Mouse (Mus musculus) left cerebral cortex, postnatal 10 days (tissue): ENCODE measurements at regions not wholly inside any gene's neighbourhood (a gene's known extent, or its start where the extent isn't known, plus 50 kb on each side); places are given as distances from the start of the nearest gene placed in this dataset.

Source experiments
- DNase-seq, 2 experiments: peaks; one replicate each; pipeline ENCODE4 v3.0.0; 2021 to 2022; ENCODE audit warnings: low spot score in 2 of 2, mixed read lengths in 1 of 2; ENCODE audit errors: extremely low spot score in 1 of 2
- intact Hi-C: fragments of 180-260 bp; cut with DNase I; formaldehyde crosslinking; loops from one replicate; pipeline ENCODE4 v1.15.1; 2025

DNA sequence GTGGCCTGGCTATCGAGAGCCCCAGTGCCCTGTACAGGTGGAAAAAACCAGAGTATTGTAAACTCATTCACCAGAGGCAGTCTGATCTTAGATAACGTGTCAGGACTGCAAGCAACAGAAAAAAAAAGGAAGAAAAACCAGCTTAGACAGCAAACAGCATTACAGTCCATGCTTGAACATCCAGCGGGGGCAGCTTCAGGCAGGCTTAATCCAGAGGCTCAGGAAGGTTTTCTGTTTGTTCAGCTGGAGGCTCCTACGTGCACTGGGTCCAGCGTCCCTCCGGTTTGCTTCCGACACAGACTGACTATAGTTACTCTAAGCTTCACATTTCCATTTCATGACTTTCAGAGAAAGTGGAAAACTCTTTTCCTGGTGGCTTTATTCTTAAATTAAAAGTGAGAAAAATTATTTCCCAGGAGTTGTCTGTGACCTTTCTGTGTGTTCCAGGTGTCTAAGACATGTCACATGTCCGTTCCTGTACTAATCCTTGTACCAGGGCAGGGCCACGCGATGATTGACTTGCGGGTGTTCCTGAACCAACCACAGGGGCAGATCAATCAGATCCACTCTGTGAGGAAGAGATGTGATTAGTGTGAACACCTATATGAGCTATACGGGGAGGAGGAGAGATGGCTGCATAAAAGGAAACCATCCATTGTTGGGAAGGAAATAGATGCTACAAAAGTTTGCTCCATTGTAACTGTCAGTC, 144.4 kb upstream of the Fam241a start:
- intact Hi-C loops = no loop called here

DNA sequence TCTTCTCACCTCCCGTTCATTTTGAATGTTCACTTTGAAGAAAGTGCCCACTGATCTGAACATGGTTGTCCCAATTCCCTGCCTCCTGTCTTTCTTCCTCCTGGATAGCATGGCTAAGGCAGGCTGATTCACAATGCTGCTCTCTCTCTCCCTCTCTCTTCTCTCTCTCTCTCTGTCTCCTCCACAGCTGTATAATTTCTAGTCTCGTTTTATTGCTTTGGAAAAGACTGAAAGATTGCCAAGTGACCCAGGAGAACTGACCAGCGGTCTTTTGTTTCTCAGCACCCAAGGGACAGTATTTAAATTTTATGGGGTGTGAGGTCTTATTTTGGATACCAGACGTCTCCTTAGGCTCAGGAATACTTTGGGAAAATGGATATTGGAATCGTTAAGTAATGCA, 143.1 kb upstream of the Fam241a start:
- no peak for DNase-seq
- intact Hi-C loops = no loop called here

More for the DNA sequence above, 144.4 kb upstream of the Fam241a start:
- peak in 1 of 2 experiments; percentile 22 for DNase-seq

DNA sequence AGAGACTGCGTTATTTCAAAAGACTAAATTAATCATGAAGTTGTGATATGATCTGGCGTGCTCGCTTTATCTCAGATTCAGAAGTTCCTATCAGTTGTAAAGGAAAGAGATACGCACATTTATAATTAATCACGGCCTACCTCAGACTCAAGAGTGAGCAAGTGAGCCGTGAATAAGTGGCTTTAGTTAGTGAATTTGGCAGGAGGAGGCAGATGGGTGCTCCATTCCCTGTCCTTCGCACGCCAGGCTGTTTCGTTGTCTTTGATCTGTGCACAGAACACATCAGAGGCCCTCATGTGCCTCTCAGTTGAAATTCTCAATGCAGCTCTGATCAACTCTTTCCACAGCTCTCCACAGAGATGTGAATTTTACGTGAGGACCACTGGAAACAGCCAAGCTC, 140.4 kb upstream of the Fam241a start:
- intact Hi-C loops = no loop called here

DNA sequence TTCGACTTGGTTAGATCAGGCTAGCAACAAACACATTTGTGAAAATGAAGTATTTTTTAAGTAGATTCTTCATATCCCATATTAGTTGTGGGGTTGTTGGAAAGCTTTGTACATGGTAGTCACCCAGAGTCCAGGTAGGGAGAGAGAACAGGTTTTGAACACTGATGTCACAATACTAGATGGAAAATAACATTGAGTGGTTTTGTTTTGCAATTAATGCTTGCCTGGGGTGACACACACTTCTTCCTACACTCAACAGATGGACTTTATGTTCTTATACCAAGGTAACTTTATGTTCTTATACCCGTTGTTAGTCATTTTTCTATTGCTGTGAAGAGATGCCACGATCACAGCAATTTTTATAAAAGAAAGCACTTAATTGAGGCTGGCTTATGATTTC, 134.2 kb upstream of the Fam241a start:
- intact Hi-C loops = no loop called here

More for the DNA sequence above, 140.4 kb upstream of the Fam241a start:
- DNase-seq = no peak

DNA sequence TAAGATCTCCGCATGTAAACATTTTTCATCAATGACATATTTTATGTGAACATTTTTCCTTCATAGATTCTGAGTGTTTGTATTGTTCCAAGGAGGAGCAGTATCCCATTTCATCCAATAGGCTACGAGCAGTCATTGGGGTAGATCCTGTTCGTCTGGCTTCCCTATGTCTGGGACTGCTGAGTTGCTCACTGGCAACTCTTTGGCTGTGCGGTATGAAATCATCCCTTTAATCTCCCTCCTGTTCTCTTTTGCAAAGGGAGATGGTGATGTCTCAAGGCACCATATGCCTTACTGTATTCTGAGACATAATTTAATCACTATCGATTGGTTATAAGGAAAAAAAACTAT, 133.4 kb upstream of the Fam241a start:
- DNase-seq = no peak
- intact Hi-C loops = no loop called here

More for the DNA sequence above, 134.2 kb upstream of the Fam241a start:
- no peak for DNase-seq

DNA sequence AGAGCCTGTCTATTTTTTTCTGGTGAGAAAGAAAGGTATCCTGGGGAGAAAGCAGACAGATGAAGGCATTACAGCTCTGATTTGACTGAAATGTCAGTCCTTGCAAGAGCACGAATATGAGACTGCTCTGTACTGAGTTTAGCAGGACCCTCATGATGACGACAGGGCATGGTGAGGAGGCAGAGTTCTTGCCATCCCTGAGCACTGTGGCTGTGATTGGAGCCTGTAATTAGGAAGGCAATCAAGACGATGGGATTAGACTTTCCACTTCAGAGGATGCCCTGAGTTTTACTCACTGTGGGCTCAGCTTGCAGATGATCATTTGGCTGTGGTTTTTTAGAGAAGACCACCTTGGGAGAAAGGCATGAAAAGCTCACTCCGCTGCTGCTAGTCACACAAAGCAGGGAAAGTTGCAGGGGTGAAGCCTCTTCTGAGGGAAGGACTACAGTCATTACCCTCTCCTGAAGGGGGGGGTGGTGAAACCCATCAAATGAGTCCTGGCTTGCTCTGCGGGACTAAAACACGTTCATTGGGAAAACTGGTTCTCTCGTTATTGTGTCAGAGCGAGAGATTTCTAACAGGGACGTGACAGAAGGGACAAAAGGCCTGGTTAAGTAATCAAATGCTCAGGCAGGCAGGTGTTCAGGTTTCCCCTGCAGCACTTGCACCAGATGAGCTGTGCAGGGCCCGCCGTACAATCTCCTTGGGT, 132.9 kb upstream of the Fam241a start:
- intact Hi-C loops = no loop called here
- DNase-seq = no peak

DNA sequence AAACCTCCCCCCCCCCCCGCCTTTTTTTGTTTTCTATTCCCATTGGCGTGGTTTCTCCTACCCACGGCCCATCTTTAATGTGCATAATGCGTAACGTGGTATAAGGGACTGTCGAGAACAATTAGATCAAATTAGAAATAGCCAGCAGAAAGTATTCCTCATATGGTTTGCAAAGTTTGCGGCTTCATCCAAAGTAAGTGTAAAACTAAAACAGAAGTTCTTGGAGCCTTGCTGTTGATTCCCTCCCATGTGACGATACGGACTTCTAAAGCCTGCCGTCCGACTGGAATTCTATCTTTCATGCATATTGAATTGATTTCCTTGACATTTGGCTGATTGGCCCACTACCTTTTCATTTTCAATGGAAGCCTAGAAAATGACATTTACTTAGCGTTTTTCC, 128.7 kb upstream of the Fam241a start:
- intact Hi-C loops = no loop called here
- no peak for DNase-seq

DNA sequence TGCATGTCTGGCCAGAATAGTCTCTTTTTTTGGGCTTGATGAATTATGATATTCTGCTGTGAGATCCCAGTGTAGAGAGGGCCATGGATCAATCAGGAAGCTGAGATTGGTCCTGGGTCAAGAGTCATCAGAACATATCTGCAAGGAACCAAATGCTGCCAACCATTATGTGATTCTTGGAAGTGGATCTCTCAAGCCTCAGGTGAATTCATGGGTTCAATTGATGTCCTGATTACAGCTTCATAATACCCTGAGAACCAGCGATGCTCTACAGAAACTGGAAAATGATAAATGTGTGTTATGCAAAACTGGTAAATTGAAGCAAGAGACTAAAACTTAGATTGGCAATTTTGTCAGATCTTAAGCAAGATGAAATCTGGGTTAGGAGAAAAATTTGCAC, 118.8 kb upstream of the Fam241a start:
- intact Hi-C loops = no loop called here

DNA sequence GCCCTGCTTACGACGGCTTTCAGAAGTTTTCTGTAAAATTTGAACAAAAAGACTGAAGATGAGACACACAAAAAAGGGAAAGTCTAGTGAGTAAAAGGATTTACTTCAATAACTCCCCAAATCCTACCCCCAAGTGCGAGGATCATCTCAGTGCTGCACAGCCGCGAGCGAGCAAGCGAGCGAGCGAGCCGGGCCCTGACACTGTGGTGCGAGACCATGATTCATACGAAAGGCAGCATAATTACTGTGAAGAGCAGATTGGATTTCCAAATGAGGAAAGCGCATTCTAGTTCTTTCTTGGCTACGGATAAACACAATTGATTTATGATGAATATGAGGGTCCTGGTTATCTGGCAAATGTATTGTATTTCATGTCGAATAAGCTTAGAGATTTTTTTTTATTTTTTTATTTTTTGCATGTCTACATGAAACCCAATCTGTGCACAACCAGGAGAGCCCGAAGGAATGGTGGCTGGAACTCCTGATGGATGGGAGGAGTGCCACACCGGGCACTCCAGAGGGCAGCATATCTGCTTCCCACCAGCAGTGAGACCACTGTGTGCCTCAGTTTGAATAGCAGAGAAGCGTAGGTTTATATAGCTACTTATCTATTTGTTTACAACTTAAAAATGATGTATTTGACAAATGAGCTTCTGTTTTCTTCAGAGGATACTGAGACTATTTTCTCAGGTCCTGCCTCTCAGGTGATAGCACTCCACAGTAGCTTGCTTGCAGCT, 106.9 kb upstream of the Fam241a start:
- no peak for DNase-seq
- intact Hi-C loops = loop anchor here (2.0 kb wide), 1 partner anchor 334 kb away; no protein-coding TSS in a partner anchor

More for the DNA sequence above, 118.8 kb upstream of the Fam241a start:
- DNase-seq = no peak

DNA sequence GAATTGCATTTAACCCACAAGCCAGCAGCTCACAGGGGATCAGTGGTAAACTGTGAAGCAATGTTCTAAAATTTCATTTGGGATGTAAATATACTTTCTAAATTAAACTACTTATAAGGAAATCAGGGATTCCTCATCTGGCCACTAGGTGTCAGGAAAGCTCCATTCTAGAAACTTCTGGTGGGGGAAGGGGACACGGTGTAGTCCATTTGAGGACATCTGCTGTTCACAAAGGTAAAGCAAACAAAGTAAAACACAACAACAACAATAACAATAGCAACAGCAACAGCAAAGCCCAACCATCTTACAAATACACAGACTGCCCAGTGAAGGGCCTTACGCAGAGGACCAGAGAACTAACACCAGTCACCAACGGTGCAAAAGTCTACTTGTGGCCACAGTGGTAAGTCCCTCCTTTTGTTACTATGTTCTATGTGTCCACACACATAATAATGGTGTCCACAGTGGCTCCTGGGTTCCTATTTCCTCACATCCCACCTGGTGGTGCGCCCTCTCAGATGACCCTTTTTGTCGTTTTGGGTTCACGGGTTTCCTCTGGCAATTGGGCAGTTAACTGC, 105.9 kb upstream of the Fam241a start:
- intact Hi-C loops = loop anchor here (2.0 kb wide), 1 partner anchor 335 kb away; no protein-coding TSS in a partner anchor
- DNase-seq = peak; percentile 21 to 49

DNA sequence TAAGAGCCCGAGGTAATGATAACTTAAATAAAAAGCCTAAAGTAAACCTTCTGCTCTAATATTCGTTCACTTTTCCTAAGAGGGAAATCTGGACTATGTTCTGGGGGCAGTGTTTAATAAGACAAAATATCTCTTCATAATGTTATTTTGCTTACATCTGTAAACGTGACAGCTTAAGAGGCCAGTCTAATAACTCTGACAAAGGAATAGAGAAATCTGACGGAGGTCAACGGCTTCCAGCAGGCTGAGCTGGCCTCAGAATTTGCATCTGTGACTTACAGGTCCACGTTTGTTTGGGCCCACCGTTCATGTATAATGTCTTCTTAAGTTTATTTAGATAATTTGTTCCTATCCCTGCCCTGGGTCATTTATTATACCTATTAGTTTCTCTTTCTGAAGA, 99.6 kb upstream of the Fam241a start:
- no peak for DNase-seq
- intact Hi-C loops = no loop called here

DNA sequence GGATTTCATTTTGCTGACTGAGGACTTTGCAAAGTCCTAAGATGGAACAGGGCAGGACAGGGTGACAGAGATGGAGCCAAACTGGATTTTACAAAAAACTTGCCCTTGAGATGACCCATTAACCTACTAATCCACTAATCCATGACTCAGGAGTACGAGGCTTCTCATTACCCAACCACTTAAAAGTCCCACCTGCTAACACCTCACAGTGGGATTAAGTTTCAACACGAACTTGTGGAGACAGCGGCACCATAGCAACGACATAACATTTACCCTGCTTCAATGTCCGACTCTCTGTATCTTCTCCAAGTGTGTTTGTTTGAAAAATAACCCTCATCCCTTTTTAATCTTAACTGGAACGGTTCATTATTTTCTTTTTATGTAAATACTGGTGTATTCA, 91.5 kb upstream of the Fam241a start:
- no peak for DNase-seq
- intact Hi-C loops = no loop called here

DNA sequence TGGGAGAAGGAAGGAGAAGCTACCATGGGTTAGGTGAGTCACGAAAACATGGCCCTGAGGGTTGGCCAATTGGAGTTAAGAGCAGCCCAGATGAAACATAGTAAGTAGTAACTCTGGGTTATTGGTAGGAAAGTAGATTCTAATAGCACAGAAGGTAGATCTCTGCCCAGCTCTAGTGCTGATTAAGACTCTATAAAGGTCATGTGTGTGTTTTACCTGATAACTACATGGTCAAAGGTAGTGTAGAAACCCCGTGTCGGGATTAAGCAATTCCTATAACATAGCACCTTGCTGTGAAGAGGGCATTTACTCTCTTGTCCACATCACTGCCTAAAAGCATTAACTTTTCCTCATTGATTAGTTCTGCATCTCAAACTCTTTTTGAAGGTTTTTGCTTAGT, 89.0 kb upstream of the Fam241a start:
- no peak for DNase-seq
- intact Hi-C loops = no loop called here

DNA sequence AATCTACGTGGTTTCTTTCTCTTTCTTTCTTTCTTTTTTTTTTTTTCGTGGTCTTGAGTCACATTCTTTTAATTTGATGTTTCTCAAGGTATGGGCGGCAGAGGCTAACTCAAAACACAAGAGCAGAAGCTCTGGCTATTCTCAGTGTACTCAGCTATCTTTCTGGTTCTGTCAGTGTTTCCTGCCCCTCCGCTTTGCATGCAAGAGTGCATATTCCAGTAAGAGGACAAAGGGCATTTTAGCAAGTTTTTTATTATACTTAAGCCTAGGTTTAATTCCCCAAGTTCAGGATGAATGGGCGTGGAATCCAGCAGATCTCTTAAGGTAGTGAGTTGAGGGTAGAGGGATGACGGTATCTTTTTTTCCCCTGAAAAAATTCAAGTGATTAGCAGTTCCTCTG, 81.1 kb upstream of the Fam241a start:
- intact Hi-C loops = no loop called here
- DNase-seq = no peak

DNA sequence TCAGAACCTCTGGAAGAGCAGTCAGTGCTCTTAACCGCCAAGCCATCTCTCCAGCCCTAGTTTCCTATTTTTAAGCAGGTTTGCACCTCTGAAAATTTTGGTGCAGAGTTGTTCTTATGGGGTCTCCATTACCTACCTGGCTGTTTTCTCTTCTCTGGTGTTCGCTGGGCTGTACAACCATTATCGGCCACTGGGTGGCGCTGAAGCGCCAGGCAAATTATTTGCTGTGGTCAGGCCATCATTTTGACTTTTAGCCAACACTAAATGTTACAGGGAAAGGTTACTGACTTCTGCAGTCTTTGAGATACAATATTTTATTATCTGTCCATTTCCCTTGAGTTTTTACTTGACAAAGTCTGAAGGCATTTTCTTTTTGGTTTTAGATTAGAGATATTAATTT, 74.8 kb upstream of the Fam241a start:
- peak in 1 of 2 experiments; percentile 63 for DNase-seq
- intact Hi-C loops = no loop called here

DNA sequence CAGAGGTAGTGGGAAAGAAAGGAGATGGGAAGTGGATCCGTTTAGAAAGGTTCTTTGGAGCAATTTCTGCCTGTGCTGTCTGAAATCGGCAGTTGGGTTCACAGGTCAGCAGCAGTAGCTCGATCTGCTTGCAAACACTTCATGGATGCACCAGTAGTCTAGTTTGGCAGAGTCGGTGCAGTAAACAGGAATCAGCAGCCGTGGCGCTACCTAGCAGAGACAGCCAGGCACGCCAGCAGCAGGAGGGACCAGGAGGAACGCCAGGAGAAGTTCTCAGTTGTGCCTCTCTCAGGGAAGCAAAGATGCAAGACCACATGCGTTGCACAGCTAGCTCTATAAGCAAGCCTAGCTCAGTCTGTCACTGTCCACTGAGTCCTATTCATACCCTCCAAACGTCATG, 71.0 kb upstream of the Fam241a start:
- no peak for DNase-seq
- intact Hi-C loops = no loop called here

DNA sequence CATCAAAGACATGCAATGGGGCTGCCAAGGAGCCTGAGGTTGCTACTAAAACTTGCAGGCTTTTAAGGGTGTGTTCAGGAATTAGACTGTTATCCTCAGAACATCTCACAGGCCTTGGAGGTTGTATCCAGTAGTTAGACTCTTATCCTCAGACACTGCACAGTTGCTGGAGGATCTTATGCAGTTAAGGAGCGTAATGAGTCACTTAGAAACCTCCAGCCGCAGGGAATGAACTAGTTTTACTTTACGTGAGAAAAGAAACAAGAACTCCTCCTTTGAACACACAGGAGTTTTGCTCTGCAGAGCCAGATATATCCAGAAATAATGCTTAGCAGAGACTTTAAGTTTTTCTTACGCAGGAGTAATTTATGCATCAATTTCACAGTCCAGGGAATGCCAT, 70.1 kb upstream of the Fam241a start:
- intact Hi-C loops = no loop called here
- no peak for DNase-seq

DNA sequence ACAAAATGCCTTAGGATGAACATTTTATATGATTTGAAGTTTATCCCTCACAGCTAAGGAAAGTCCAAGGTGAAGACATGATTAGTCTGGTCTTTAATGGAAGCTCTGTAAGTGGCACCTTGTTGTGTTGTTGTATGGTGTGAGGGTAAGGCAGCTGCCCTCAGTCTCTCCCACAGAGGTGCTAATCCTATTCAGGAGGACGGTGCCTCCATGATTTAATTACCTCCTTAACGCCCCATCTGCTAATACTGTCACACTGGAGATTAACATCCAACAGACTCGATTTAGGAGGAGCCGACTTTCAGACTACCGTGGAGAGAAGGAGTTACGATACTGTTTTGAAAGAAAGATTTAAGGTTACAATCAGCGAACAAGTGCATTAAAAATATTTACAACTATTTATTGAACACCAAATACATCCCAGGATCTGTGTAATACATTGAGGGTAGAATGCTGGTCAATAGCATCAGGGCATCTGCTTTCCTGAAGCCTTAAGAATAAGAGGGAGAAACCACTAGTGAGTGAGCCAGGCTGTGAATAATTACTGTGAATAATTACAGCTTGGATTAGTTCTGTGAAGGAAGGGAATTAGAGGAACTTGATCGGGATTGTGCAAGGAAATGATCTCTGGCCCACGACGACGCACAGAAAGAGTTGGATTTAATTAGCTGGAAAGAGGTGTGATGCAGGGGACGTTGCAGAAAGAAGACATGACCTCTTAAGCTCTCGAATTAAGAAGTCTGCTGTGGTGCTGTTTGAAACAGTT, 63.0 kb upstream of the Fam241a start:
- intact Hi-C loops = no loop called here
- DNase-seq = no peak

DNA sequence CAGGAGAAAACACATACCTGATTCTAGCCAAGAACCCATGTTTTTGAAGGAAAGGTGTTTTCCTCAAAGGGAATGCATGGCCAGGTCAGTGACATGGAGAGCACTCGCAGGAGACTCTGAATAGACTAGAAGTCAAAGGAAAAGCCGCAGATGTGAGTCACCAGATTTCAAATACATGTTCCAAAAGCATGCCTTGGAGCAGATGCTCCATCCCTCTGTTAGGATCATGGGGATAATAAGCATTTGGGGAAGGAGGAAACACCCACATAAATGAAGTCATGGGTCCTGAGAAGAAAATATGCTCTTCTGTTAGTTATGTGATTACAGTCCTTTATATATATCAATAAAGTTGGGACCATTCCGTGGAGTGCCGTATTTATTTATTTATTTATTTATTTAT, 58.7 kb upstream of the Fam241a start:
- no peak for DNase-seq
- intact Hi-C loops = loop anchor here (5.0 kb wide), 1 partner anchor 328 kb away; no protein-coding TSS in a partner anchor
